Mouse (Mus musculus) lung, postnatal 0 days (tissue): ENCODE data around the gene Gm20696. TPM values are rescaled to one million over a fixed set of nuclear protein-coding genes. Genes with fewer than 3 reads are reported as not detected.

Source experiments
- ATAC-seq: fragments of 200-750 bp; cut with Nextera tagmentation; 2 replicates; pipeline ENCODE4 v1.8.0; 2017; ENCODE audit warnings: moderate library complexity
- DNase-seq: peaks from one replicate; pipeline ENCODE4 v3.0.0-alpha.2; 2016; ENCODE audit warnings: low spot score
- H3K27ac ChIP-seq: fragments of 300-500 bp; sonication (generic); 2 replicates; pipeline ENCODE4 v1.5.1; 2014; ENCODE audit warnings: antibody characterized with exemption, mild to moderate bottlenecking, low read length, mixed read lengths
- H3K27me3 ChIP-seq: fragments of 300-500 bp; sonication (generic); replicated peaks from 2 replicates; pipeline ENCODE4 v1.6.1; 2014; ENCODE audit warnings: low read length, mixed read lengths; ENCODE audit not compliant: insufficient read depth
- H3K36me3 ChIP-seq: fragments of 300-500 bp; sonication (generic); 2 replicates; pipeline ENCODE4 v1.6.1; 2014; ENCODE audit warnings: low read length, mixed read lengths; ENCODE audit not compliant: insufficient read depth
- H3K4me1 ChIP-seq: fragments of 300-500 bp; sonication (generic); 2 replicates; pipeline ENCODE4 v1.6.1; 2014; ENCODE audit warnings: antibody characterized with exemption, low read depth, low read length, mixed read lengths; ENCODE audit not compliant: insufficient read depth
- H3K4me2 ChIP-seq: fragments of 300-500 bp; sonication (generic); replicated peaks from 2 replicates; pipeline ENCODE4 v1.6.1; 2014; ENCODE audit warnings: low read depth, mild to moderate bottlenecking, low read length, moderate library complexity, mixed read lengths
- H3K4me3 ChIP-seq: fragments of 300-500 bp; sonication (generic); 2 replicates; pipeline ENCODE4 v1.5.1; 2014; ENCODE audit warnings: low read depth, low read length
- H3K9ac ChIP-seq: fragments of 300-500 bp; sonication (generic); replicated peaks from 2 replicates; pipeline ENCODE4 v1.6.1; 2014; ENCODE audit warnings: low read depth, mild to moderate bottlenecking
- H3K9me3 ChIP-seq: fragments of 300-500 bp; sonication (generic); 2 replicates; pipeline ENCODE4 v1.6.1; 2016; ENCODE audit warnings: low read length, mixed read lengths
- CTCF ChIP-seq: IDR thresholded peaks from 2 replicates; pipeline ENCODE4 v1.5.1; 2016; ENCODE audit warnings: antibody characterized with exemption, mild to moderate bottlenecking
- EP300 ChIP-seq: IDR thresholded peaks from 2 replicates; pipeline ENCODE4 v1.6.1; 2016; ENCODE audit warnings: antibody characterized with exemption, mild to moderate bottlenecking, control low read depth
- WGBS: fragments of 180-500 bp; shearing (Covaris S2); extraction: QIAGEN DNeasy Blood & Tissue Kit; methylation state at CpG from one replicate; pipeline ENCODE4 v1.1.7; 2014; 5-methylcytosine and 5-hydroxymethylcytosine counted together
- polyA plus RNA-seq: library from polyadenylated mRNA; unstranded; fragments of >200 nt; fragmentation: Nextera tagmentation; extraction: Ambion mirVana; gene quantifications from 2 replicates; pipeline ENCODE4 v1.2.1, GENCODE M21; 2015

Gene Gm20696
- polyA plus RNA-seq, 1 experiment from 2014 or later: 2.3 TPM

DNA sequence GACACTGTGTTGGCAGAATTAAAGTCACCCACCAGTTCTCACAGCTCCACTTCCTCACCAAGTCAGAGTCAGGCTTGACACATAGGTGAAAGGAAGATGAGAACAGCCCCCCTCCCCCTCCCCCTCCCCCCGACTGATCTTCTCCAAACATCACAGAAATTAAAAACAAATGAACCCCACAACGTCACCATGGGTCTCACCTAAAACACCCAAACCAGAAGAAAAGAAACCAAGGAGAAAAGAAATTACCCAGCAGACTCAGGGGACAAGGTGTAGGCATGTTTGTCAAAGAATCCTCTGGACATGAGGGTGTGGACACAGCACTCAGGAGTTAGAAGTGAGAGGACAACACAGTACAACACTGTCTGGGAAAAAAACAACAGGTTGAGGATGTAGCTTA is 237.6 kb downstream of the Gm20696 start:
- no peak overlapping the region for H3K4me3 ChIP-seq
- no peak overlapping the region for H3K27ac ChIP-seq
- no peaks in the 10 kb centered on the region for H3K4me1 ChIP-seq
- H3K9ac ChIP-seq: no peak overlapping the region
- H3K36me3 ChIP-seq: no peaks in the 10 kb centered on the region
- H3K27me3 ChIP-seq: no peaks in the 10 kb centered on the region
- no peaks in the 10 kb centered on the region for H3K9me3 ChIP-seq
- WGBS: 41% methylated on average over 2 of the region's 2 CpGs
- no peak for TF ChIP-seq EP300
- no peak for TF ChIP-seq CTCF
- no peak overlapping the region for H3K4me2 ChIP-seq
- DNase-seq: no peak
- no peak for ATAC-seq

- no peak overlapping the region for H3K27ac ChIP-seq
- no peak for ATAC-seq
- no peaks in the 10 kb centered on the region for H3K36me3 ChIP-seq
- H3K4me1 ChIP-seq: no peaks in the 10 kb centered on the region
- H3K4me3 ChIP-seq: no peak overlapping the region
- no peak for DNase-seq
- H3K27me3 ChIP-seq: no peaks in the 10 kb centered on the region
- no peak for TF ChIP-seq EP300
- no peak for TF ChIP-seq CTCF
- 83% methylated on average over 4 of the region's 4 CpGs for WGBS
- H3K9ac ChIP-seq: no peak overlapping the region
- H3K9me3 ChIP-seq: no peaks in the 10 kb centered on the region
- H3K4me2 ChIP-seq: no peak overlapping the region
Observed at GRCm38 (mm10) chr6:99427301-99427700, 239.3 kb downstream of the Gm20696 start.

DNA sequence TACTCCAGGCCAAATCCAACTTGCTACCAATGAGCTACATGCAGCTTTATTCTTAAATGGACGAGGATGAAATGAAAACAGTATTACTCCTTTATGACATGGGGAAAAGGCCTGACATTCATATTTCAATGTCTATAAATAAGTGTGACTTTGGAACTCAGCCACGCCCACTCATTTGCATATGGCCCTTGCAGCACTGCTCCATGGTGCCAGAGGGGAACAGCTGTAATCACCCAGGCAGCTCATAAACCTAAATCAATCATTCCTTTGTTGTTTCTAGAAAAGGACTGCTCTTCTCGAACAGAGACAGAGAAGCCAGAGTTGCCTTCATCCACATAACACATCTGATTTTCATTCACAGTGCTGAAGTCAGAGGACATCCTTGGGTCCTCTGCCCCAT is 241.6 kb downstream of the Gm20696 start:
- Histone ChIP-seq H3K36me3 (no peaks in the 10 kb centered on the region), H3K4me3 (no peak overlapping the region), H3K4me2 (no peak overlapping the region), H3K9me3 (no peaks in the 10 kb centered on the region), H3K4me1 (no peaks in the 10 kb centered on the region), H3K27ac (no peak overlapping the region), H3K27me3 (no peaks in the 10 kb centered on the region), H3K9ac (no peak overlapping the region)
- DNase-seq (peak; percentile 37), ATAC-seq (no peak)
- WGBS: 64% methylated on average over 3 of the region's 3 CpGs
- TF ChIP-seq EP300 (no peak), CTCF (no peak)

GRCm38 (mm10) chr6:99420666-99421065 is 245.9 kb downstream of the Gm20696 start:
- H3K4me2 ChIP-seq: no peak overlapping the region

GRCm38 (mm10) chr6:99412598-99412997 is 254.0 kb downstream of the Gm20696 start:
- H3K9me3 ChIP-seq: no peaks in the 10 kb centered on the region
- H3K4me3 ChIP-seq: no peak overlapping the region
- WGBS: 91% methylated on average over 6 of the region's 6 CpGs
- H3K4me2 ChIP-seq: no peak overlapping the region
- no peak overlapping the region for H3K27ac ChIP-seq
- TF ChIP-seq CTCF: no peak
- TF ChIP-seq EP300: no peak
- H3K27me3 ChIP-seq: no peaks in the 10 kb centered on the region
- no peak overlapping the region for H3K9ac ChIP-seq
- ATAC-seq (no peak), DNase-seq (no peak)
- H3K36me3 ChIP-seq: no peaks in the 10 kb centered on the region
- H3K4me1 ChIP-seq: no peaks in the 10 kb centered on the region

More at GRCm38 (mm10) chr6:99420666-99421065, 245.9 kb downstream of the Gm20696 start:
- H3K4me1 ChIP-seq: no peaks in the 10 kb centered on the region
- no peaks in the 10 kb centered on the region for H3K27me3 ChIP-seq
- ATAC-seq: no peak
- no peaks in the 10 kb centered on the region for H3K36me3 ChIP-seq
- no peak overlapping the region for H3K4me3 ChIP-seq
- no peak for DNase-seq
- TF ChIP-seq CTCF (no peak), EP300 (no peak)
- H3K9ac ChIP-seq: no peak overlapping the region
- no peaks in the 10 kb centered on the region for H3K9me3 ChIP-seq
- no peak overlapping the region for H3K27ac ChIP-seq
- 69% methylated on average over 8 of the region's 8 CpGs for WGBS

DNA sequence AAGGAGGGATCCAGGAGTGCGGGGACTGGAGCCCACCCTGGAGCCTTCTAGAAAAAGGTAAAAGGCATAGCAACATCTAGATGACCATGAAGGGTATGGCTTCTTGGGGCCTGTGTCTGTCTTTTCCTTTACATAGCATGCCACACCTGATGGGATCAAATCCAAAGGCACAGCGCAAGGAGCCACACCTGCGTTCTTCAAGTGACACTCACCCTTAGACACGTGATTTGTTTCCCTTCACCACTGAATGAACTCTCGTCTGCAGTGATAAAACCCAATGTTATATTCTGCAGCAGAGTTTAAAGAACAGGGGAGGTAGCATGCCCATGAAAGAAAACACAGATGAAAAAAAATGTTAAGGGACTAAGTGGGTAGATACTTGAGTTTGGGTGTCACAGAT is 257.0 kb downstream of the Gm20696 start:
- no peaks in the 10 kb centered on the region for H3K4me1 ChIP-seq
- H3K4me2 ChIP-seq: no peak overlapping the region
- H3K27me3 ChIP-seq: no peaks in the 10 kb centered on the region
- H3K9ac ChIP-seq: no peak overlapping the region
- H3K36me3 ChIP-seq: no peaks in the 10 kb centered on the region
- TF ChIP-seq CTCF (no peak), EP300 (no peak)
- H3K27ac ChIP-seq: no peak overlapping the region
- 55% methylated on average over 5 of the region's 5 CpGs for WGBS
- ATAC-seq (peak; percentile 56), DNase-seq (peak; percentile 52)
- no peak overlapping the region for H3K4me3 ChIP-seq
- no peaks in the 10 kb centered on the region for H3K9me3 ChIP-seq

DNA sequence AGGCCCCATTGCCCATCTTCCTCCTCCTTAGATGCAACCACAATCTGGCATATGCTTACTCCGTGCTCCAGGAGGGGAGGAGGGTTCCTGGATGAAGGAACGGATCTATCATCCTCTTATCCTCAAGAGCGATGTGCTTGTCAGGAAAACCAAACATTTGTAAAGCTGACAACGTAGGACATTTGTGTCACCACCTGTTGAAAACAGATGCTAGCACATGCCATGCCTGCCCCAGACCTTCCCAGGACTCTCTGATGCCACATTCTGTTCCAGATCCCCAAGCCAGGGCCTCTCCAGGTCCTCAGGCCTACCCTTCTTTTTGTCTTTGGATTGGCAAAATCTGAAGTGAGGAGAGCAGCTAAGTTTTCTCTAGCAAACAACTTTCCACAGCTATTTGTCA is 257.7 kb downstream of the Gm20696 start:
- WGBS: 71% methylated on average over 4 of the region's 4 CpGs

More for the DNA sequence above, 257.7 kb downstream of the Gm20696 start:
- DNase-seq (no peak), ATAC-seq (no peak)
- H3K9me3 ChIP-seq: no peaks in the 10 kb centered on the region
- no peaks in the 10 kb centered on the region for H3K27me3 ChIP-seq
- no peak overlapping the region for H3K27ac ChIP-seq
- no peaks in the 10 kb centered on the region for H3K36me3 ChIP-seq
- no peak overlapping the region for H3K4me2 ChIP-seq
- H3K4me3 ChIP-seq: no peak overlapping the region
- TF ChIP-seq CTCF: no peak
- no peak for TF ChIP-seq EP300
- H3K4me1 ChIP-seq: no peaks in the 10 kb centered on the region
- H3K9ac ChIP-seq: no peak overlapping the region
